Mouse (Mus musculus): ENCODE measurements around the gene Frs2.
"Not testable (repeated sequence)": the region's sequence is repeated elsewhere in the genome, so short reads cannot be mapped to it uniquely, and the experiment has no call there.

The Frs2 gene

GRCm38 (mm10) chr10:117145546-117146265 is 2.6 kb downstream of the Frs2 start:
- no peak for DNase-seq

DNA sequence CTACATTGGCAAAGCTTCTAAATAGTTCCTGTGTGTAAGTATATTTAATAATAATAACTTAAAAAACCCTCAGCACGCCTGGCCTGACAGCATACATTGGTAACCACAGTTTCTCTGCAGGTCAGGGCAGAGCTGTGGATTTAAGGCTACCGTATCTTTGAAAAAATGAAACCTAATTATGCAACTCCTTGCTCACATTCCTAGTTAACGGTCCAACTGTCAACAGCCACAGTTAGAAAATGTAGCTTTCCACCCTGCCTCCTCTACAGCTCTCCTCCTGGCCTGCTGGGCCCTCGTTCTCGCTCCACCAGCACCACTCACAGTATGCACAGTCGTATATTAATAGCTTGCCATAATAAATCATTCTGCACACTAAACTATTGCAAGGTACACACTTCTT is 3.7 kb downstream of the Frs2 start:
- no peak for DNase-seq

GRCm38 (mm10) chr10:117144071-117144470 is 4.3 kb downstream of the Frs2 start:
- DNase-seq: no peak

GRCm38 (mm10) chr10:117143311-117143710 is 5.0 kb downstream of the Frs2 start:
- no peak for DNase-seq

GRCm38 (mm10) chr10:117141939-117142552 is 6.3 kb downstream of the Frs2 start:
- DNase-seq: no peak

DNA sequence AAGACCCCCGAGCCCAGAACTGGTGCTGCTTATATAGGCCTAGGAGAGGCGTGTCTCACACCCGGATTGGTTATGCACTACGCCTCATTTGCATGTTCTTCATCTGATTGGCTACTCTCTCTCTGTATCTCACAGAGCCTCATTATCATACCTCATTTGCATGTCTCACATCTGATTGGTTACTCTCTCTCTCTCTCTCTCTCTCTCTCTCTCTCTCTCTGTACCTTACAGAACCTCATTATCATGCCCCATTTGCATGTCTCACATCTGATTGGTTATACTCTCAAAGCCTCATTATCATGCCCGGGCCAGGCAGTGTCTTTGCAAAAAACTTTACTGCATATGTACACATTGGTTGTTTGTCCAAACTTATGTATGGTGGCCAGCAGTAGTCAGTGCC is 16.8 kb downstream of the Frs2 start:
- DNase-seq: not testable (repeated sequence)

GRCm38 (mm10) chr10:117130037-117130436 is 18.3 kb downstream of the Frs2 start:
- DNase-seq: peak; percentile 49

DNA sequence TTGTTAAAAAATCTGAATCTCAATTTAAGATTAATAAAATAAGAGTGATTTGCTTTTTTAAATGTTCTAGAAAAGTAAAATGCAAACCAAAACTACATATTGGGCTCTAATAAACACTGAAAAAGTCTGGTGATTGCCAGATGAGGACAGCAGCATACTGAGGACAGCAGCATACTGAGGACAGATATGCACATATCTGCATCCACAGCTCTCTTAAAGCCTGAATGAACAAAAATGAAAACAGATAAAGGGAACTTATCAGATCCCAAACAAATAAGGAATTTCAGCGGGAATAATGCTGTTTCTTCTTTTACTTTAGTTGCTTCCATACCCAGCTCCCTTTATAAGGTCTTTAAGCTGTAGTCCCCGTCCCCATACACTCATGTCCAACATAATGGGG is 19.6 kb downstream of the Frs2 start:
- DNase-seq: no peak

GRCm38 (mm10) chr10:117127480-117127879 is 20.9 kb downstream of the Frs2 start:
- DNase-seq: no peak

DNA sequence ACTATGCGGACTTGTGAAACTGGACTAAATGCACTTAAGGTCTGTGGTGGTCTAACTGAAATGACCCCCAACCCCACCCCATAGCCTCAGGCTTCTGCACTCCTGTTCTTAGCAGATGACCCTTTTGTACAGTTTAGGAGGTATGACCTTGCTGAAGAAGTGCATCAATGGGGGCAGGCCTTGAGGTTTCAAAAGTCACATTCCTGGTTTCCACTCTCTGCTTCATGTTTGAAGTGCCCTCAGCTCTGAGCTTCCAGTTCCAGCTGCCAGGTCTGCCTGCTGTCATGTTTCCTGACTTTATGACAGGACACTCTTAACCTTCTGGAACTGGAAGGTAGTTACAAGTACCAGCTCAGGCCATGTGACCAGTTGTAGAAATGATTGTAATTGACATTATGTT is 21.6 kb downstream of the Frs2 start:
- DNase-seq: no peak

- no peak for DNase-seq
Observed at GRCm38 (mm10) chr10:117126233-117126632, 22.1 kb downstream of the Frs2 start.

DNA sequence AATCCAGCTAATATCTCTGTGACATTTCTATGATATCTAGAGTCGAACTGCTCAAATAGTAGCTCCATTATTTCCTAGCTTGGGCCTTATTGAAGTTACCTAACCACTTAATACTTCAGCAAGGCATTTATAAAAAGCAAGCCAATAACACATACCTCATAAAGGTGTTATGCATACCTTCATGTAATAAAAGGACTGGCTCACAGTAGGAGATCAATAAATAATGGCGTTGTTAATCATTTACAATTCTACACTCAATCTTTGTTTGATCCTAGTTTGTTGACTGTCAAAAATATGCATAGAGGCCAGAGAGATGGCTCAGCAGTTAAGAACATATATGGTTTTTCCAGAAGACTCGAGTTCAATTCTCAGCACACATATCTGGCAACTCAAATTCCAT is 26.9 kb downstream of the Frs2 start:
- DNase-seq: no peak

GRCm38 (mm10) chr10:117120051-117120666 is 28.2 kb downstream of the Frs2 start:
- no peak for DNase-seq

- DNase-seq: no peak
Observed at GRCm38 (mm10) chr10:117119531-117119930, 28.8 kb downstream of the Frs2 start.

DNA sequence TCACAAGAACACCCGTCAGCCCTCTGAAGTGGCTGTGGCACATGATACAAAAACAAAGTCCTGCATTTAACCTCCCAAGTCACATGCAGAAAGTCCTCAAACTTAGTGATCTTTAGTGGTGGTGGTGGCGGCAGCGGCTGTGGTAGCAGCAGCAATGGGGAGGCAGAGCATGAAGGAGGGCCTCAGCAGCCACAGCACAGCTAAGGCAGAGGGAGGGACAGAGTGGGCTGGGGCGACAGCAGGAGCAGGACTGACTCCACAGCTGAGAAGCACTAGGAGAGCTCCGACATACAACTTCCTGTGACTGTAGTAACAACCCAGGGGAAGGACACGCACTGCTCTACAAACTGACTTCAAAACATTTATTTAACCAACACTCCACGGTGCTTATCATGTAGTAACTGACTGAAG is 29.9 kb downstream of the Frs2 start:
- DNase-seq: no peak

- DNase-seq: no peak
Observed at GRCm38 (mm10) chr10:117115652-117116051, 32.7 kb downstream of the Frs2 start.

DNA sequence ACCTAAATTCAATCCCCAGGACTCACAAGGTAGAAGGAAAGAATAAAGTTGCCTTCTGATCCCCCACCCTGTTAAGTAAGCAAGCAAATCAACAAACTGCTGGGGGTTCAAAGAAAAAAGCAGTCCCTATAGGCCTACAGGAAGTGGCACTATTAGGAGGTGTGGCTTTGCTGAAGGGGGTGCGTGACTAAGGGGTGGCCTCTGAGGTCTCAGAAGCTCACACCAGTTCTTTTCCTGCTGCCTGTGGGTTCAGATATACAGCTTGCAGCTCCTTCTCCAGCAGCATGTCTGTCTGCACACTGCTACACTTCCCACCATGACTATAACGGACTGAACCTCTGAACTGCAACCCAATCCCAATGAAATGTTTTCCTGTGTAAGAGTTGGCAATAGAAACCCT is 35.8 kb downstream of the Frs2 start:
- no peak for DNase-seq

- DNase-seq: no peak
Observed at GRCm38 (mm10) chr10:117111455-117111854, 36.9 kb downstream of the Frs2 start.

DNA sequence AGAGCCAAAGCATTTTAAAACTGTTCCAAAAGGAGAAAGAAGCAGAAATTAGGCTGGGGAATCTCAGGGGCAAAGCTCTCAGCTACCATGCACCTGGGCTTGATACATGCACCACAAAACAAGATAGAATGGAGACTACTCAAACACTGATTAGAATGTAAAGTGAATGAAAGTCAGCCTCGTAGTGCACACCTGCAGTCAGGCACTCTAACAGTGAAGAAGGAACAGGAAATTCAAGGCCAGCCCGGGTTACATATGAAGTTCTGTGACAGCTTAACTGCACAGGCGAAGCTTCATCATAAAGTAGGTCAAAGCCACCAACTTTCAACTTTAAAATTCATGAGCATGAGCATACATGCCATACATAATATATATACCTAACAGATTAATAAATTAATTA is 38.1 kb downstream of the Frs2 start:
- no peak for DNase-seq

DNA sequence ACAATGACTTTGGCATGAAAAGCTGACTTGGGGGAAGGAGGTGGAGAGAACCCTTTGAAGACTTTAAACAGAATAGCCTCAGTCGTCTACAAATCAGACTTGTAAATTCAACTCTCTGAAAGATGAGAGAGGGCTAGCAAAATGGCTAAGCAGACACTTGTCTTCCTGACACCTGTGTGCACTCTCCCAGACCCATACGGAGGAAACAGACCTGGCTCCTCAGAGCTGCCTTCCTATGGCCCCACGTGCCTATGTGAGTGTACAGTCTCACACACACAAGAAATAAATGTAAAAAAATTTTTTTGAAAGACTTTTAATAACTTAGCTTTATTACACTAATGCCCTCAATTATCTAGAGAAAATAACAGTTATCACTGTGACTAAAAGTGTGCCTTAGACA is 41.6 kb downstream of the Frs2 start:
- DNase-seq: no peak

- DNase-seq: no peak
Observed at GRCm38 (mm10) chr10:117106244-117106643, 42.1 kb downstream of the Frs2 start.

DNA sequence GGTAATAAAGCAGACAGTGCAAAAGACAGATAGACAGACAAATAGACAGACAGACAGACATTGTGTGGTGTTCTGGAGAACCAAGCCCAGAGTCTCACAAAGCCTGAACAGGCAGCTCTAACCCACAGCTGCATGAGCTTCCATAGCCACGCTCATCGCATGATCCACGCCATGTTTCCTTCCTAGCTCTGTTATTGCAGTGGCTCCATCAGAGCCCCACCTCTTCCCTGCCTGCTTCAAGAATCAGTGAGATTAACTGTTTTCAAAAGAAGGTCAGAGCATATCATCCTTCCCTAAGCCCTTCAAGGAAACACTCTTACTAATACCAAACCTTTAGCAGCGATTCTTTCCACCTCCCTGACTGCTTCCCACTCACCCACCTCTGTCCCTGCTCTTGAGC is 43.3 kb downstream of the Frs2 start:
- DNase-seq: no peak

DNA sequence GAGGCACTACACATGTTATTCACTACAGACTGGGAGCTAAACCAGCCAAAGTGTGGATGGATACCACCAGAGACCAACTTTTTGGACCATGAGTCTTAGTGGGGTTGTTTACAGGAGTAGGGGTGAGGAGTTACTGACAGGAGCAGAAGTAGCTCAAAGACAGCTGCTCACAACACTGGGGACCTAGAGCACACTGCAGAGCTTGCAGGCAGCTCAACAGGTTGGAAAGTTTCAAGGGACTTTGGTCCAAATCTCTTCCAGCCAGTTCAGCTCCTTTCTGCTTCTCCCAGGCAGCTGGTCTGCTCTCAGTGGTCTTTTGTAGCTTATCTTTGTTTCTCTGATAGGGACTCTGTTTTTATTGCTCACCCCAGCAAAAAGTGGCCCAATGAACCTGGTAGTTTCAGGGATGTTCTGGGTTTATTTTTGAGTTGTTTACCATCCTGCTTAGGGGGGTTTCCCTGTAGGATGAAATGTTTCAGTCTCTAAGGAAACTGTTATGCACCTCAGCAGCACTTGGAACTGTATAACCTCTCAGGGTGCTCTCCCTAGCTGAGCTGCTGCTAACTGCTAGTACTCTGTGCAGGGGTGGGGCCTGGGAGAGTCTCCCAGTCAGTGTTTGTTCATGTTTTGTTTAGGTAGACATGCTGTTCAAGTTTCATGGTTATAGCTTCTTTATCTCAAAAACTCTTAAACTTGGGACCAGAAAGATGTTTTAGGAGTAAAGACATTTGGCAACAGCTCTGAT is 44.3 kb downstream of the Frs2 start:
- no peak for DNase-seq

DNA sequence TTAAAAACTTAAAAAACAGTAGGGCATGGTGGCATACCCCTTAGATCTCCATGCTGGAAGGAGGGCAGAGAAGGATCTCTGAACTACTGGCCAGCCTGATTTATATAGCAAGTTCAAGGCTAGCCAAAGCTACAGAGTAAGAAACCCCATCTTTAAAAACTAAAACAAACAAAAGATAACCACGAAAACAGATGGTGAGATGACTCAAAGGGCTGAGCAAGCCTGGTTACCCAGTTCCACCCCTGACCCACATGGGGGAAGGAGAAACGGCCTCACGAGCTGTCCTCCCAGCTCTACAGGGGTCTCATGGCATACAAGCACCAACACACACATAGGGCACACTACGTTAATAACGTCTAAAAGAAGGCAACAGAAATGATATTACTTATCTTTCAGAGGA is 48.2 kb downstream of the Frs2 start:
- no peak for DNase-seq

All from cerebellum, adult 11-12 months (tissue).